Mouse (Mus musculus) intestine, embryonic 15.5 days (tissue): ENCODE measurements around the gene Wdr83. TPM values are rescaled to one million over a fixed set of nuclear protein-coding genes. Genes with fewer than 3 reads are reported as not detected.

Source experiments
- ATAC-seq: fragments of 200-750 bp; cut with Nextera tagmentation; 2 replicates; pipeline ENCODE4 v1.8.0; 2017; ENCODE audit warnings: moderate TSS enrichment, moderate library complexity
- H3K27ac ChIP-seq: fragments of 300-500 bp; sonication (generic); 2 replicates; pipeline ENCODE4 v1.5.1; 2015; ENCODE audit warnings: mild to moderate bottlenecking, inconsistent platforms
- H3K27me3 ChIP-seq: fragments of 300-500 bp; sonication (generic); replicated peaks from 2 replicates; pipeline ENCODE4 v1.6.1; 2015; ENCODE audit warnings: inconsistent platforms
- H3K36me3 ChIP-seq: fragments of 300-500 bp; sonication (generic); 2 replicates; pipeline ENCODE4 v1.6.1; 2015; ENCODE audit warnings: inconsistent platforms
- H3K4me1 ChIP-seq: fragments of 300-500 bp; sonication (generic); replicated peaks from 2 replicates; pipeline ENCODE4 v1.6.1; 2015; ENCODE audit warnings: inconsistent platforms
- H3K4me2 ChIP-seq: fragments of 300-500 bp; sonication (generic); replicated peaks from 2 replicates; pipeline ENCODE4 v1.6.1; 2015; ENCODE audit warnings: mild to moderate bottlenecking, inconsistent platforms
- H3K4me3 ChIP-seq: fragments of 300-500 bp; sonication (generic); replicated peaks from 2 replicates; pipeline ENCODE4 v1.5.1; 2015; ENCODE audit warnings: inconsistent platforms
- H3K9ac ChIP-seq: fragments of 300-500 bp; sonication (generic); 2 replicates; pipeline ENCODE4 v1.6.1; 2015; ENCODE audit warnings: inconsistent platforms
- H3K9me3 ChIP-seq: fragments of 300-500 bp; sonication (generic); 2 replicates; pipeline ENCODE4 v1.6.1; 2016; ENCODE audit warnings: inconsistent platforms
- WGBS: fragments of 180-500 bp; shearing (Covaris S2); methylation state at CpG from one replicate; pipeline ENCODE4 v1.1.7; 2015; 5-methylcytosine and 5-hydroxymethylcytosine counted together
- polyA plus RNA-seq: library from polyadenylated mRNA; unstranded; fragments of >200 nt; fragmentation: Nextera tagmentation; extraction: Ambion mirVana; gene quantifications from 2 replicates; pipeline ENCODE4 v1.2.1, GENCODE M21; 2015

Gene Wdr83
- polyA plus RNA-seq, 1 experiment from 2014 or later, result 35.7 TPM

GRCm38 (mm10) chr8:85057367-85057766, 23.7 kb downstream of the Wdr83 start:
- no peaks in the 10 kb centered on the region for H3K9me3 ChIP-seq
- no peak overlapping the region for H3K27ac ChIP-seq
- H3K4me2 ChIP-seq, result no peak overlapping the region
- no peak overlapping the region for H3K4me3 ChIP-seq
- WGBS, result 78% methylated on average over 7 of the region's 7 CpGs
- H3K36me3 ChIP-seq, result peaks cover 39% of the 10 kb centered on the region
- ATAC-seq, result no peak
- no peak overlapping the region for H3K9ac ChIP-seq
- H3K27me3 ChIP-seq, result no peaks in the 10 kb centered on the region
- H3K4me1 ChIP-seq, result 0 out of 2 replicates have a peak, but pooled peaks cover 11% of the 10 kb centered on the region

GRCm38 (mm10) chr8:85043619-85044018, 37.5 kb downstream of the Wdr83 start:
- H3K4me2 ChIP-seq, result no peak overlapping the region
- H3K9me3 ChIP-seq, result no peaks in the 10 kb centered on the region
- H3K27me3 ChIP-seq, result no peaks in the 10 kb centered on the region
- H3K9ac ChIP-seq, result no peak overlapping the region
- no peak for ATAC-seq
- no peak overlapping the region for H3K4me3 ChIP-seq
- 0 out of 2 replicates have a peak, but pooled peaks cover 6% of the 10 kb centered on the region for H3K4me1 ChIP-seq
- peaks cover 45% of the 10 kb centered on the region for H3K36me3 ChIP-seq
- H3K27ac ChIP-seq, result no peak overlapping the region
- 92% methylated on average over 6 of the region's 6 CpGs for WGBS

GRCm38 (mm10) chr8:85037681-85038531, 43.2 kb downstream of the Wdr83 start:
- ATAC-seq, result peak; percentile 27

DNA sequence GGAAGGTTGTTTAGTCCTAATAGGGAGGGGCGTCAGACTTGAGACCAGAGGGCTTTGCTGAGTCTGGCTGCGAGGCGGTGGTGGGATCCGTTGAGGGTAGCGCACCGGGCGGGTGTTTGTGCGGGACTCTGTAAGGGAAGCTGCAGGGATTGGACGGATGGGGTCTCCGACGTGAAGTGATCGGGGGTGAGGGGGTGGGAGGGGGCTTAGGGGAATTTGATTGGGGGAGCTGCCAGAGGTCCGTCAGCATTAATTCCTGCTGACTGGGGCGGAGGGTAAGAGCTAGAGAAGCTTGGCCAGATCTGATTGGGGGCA, 43.8 kb downstream of the Wdr83 start:
- Histone ChIP-seq H3K27ac (peak overlapping the region; percentile 100), H3K4me2 (peak overlapping the region; percentile 88), H3K9me3 (no peaks in the 10 kb centered on the region), H3K4me3 (peak overlapping the region; percentile 85), H3K36me3 (0 out of 2 replicates have a peak, but pooled peaks cover 8% of the 10 kb centered on the region), H3K27me3 (no peaks in the 10 kb centered on the region), H3K9ac (peak overlapping the region; percentile 94), H3K4me1 (peaks cover 13% of the 10 kb centered on the region; the same call in 1 of the 2 replicates)
- whole genome bisulfite sequencing, result under 1% methylated on average over 13 of the region's 14 CpGs
- ATAC-seq, result peak; percentile 37

More at GRCm38 (mm10) chr8:85037681-85038531, 43.2 kb downstream of the Wdr83 start:
- Histone ChIP-seq H3K4me3 (peak overlapping the region; percentile 85), H3K4me2 (peak overlapping the region; percentile 88), H3K27ac (peak overlapping the region; percentile 100), H3K4me1 (peaks cover 13% of the 10 kb centered on the region; the same call in 1 of the 2 replicates), H3K9me3 (no peaks in the 10 kb centered on the region), H3K27me3 (no peaks in the 10 kb centered on the region), H3K9ac (peak overlapping the region; percentile 94), H3K36me3 (0 out of 2 replicates have a peak, but pooled peaks cover 8% of the 10 kb centered on the region)
- WGBS, result under 1% methylated on average over 57 of the region's 57 CpGs

DNA sequence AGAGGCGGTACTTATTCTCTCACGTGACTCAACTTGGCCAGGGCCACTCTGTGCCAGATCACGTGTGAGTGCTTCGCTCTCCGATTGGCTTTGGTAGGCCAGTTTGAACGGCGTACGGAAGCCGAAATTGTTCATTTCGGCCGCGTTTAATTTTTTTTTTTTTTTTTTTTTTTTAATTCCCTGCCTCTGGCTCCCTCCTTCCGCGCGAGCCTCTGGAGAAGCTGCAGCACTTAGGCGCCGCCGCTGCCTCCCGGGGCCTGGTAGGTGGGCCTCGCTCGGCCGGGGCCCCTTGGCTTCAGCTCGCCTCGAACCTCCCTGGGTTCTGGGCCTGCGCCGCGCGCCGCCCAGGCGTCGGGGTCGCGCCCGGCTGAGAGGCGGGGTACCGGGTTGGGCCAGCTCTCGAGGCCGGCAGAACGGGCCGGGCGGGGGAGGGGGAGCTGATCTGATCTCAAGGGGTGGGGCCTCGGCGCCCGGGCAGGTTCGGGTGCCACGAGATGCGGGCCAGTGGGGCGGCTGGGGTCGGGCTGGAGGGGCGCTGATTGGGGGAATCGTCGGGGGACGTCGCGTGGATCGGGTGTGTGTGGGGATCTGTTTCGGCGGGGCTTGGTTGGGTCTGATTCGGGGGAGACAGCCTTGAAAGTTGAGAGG, 44.3 kb downstream of the Wdr83 start, which contains the start of gene Tnpo2:
TSS of gene Tnpo2 (plus strand) at position 198 of the 648 bp plus-strand sequence.
- Histone ChIP-seq H3K4me1 (peaks cover 13% of the 10 kb centered on the region; the same call in 1 of the 2 replicates), H3K36me3 (0 out of 2 replicates have a peak, but pooled peaks cover 8% of the 10 kb centered on the region), H3K27me3 (no peaks in the 10 kb centered on the region), H3K27ac (peak within 1 kb of the TSS; percentile 100), H3K4me2 (peak within 1 kb of the TSS; percentile 88), H3K4me3 (peak within 1 kb of the TSS; percentile 85), H3K9ac (peak within 1 kb of the TSS; percentile 94), H3K9me3 (no peaks in the 10 kb centered on the region)
- WGBS, result under 1% methylated on average over 58 of the region's 59 CpGs
- peak; percentile 93 for ATAC-seq

- Histone ChIP-seq H3K4me2 (peak overlapping the region; percentile 81), H3K9me3 (no peaks in the 10 kb centered on the region), H3K4me3 (peak overlapping the region; percentile 85), H3K9ac (peak overlapping the region; percentile 67), H3K36me3 (0 out of 2 replicates have a peak, but pooled peaks cover 8% of the 10 kb centered on the region), H3K27me3 (no peaks in the 10 kb centered on the region), H3K4me1 (peaks cover 13% of the 10 kb centered on the region; the same call in 1 of the 2 replicates), H3K27ac (peak overlapping the region; percentile 100)
- under 1% methylated on average over 9 of the region's 9 CpGs for WGBS
- ATAC-seq, result peak; percentile 29; the same call in 1 of the 2 replicates
These were observed 44.8 kb downstream of the Wdr83 start for GRCm38 (mm10) chr8:85036381-85036717.

- peak; percentile 16 for ATAC-seq
- 0 out of 2 replicates have a peak, but pooled peaks cover 8% of the 10 kb centered on the region for H3K36me3 ChIP-seq
- WGBS, result under 1% methylated on average over 15 of the region's 15 CpGs
- no peaks in the 10 kb centered on the region for H3K27me3 ChIP-seq
- H3K4me3 ChIP-seq, result peak overlapping the region; percentile 85
- H3K4me2 ChIP-seq, result peak overlapping the region; percentile 81
- peak overlapping the region; percentile 100 for H3K27ac ChIP-seq
- H3K4me1 ChIP-seq, result peaks cover 13% of the 10 kb centered on the region; the same call in 1 of the 2 replicates
- H3K9ac ChIP-seq, result peak overlapping the region; percentile 67
- no peaks in the 10 kb centered on the region for H3K9me3 ChIP-seq
These were observed 45.3 kb downstream of the Wdr83 start for GRCm38 (mm10) chr8:85035728-85036310.

GRCm38 (mm10) chr8:85035165-85035727, 45.9 kb downstream of the Wdr83 start:
- Histone ChIP-seq H3K27me3 (no peaks in the 10 kb centered on the region), H3K36me3 (peaks cover 7% of the 10 kb centered on the region; the same call in 1 of the 2 replicates), H3K4me2 (peak overlapping the region; percentile 81), H3K4me1 (peaks cover 13% of the 10 kb centered on the region; the same call in 1 of the 2 replicates), H3K9ac (peak overlapping the region; percentile 67), H3K4me3 (peak overlapping the region; percentile 85), H3K27ac (peak overlapping the region; percentile 100), H3K9me3 (no peaks in the 10 kb centered on the region)
- ATAC-seq, result no peak
- WGBS, result 4% methylated on average over 12 of the region's 12 CpGs

DNA sequence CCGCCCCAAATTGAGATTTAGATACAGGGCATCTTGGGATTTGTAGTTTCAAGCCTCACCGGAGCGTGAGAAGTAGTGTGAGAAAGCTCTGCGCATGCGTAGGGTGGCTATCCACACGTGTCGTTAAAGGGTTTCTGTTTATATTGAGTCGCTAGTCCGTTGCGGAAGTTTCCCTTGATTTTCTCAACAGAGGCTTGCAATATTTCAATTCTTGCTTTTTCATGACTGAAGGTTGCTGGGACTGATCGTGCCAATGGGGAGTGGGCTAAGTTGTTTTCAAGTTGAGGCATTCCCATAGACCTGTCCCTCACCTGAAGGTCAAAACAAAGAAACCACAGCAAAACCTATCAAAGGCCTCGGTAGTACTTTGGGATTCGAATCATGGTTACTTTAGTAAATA, 46.3 kb downstream of the Wdr83 start:
- 3% methylated on average over 13 of the region's 13 CpGs for WGBS
- Histone ChIP-seq H3K9me3 (no peaks in the 10 kb centered on the region), H3K27ac (peak overlapping the region; percentile 100), H3K4me3 (peak overlapping the region; percentile 85), H3K4me1 (peaks cover 10% of the 10 kb centered on the region; the same call in 1 of the 2 replicates), H3K4me2 (peak overlapping the region; percentile 81), H3K27me3 (no peaks in the 10 kb centered on the region), H3K9ac (0 out of 2 replicates have a peak overlapping the region, but pooled peaks have one; percentile 67), H3K36me3 (peaks cover 8% of the 10 kb centered on the region; the same call in 1 of the 2 replicates)
- no peak for ATAC-seq

DNA sequence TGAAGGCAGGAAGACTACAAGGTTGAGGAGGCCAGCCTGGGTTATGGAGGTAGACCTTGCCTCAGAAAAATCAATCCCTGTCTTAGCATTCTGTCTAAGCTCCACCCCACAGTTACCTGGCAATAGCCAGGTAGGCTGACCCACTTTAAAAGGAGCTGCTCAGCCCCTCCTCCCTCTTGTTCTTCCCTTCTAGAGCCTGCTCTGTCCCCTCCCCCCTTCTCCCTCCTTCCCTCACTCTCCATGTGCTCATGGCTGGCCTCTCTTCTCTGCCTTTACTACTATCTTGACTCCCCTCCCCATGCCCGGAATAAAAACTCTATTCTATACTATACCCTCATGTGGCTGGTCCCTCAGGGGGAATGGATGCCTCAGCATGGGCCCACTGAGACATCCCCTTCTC, 47.2 kb downstream of the Wdr83 start:
- WGBS, result 57% methylated on average over 1 of the region's 1 CpGs
- no peak for ATAC-seq
- H3K9ac ChIP-seq, result no peak overlapping the region
- no peak overlapping the region for H3K4me3 ChIP-seq
- H3K4me1 ChIP-seq, result peaks cover 11% of the 10 kb centered on the region
- H3K9me3 ChIP-seq, result no peaks in the 10 kb centered on the region
- H3K36me3 ChIP-seq, result peaks cover 12% of the 10 kb centered on the region; the same call in 1 of the 2 replicates
- H3K4me2 ChIP-seq, result no peak overlapping the region
- H3K27me3 ChIP-seq, result no peaks in the 10 kb centered on the region
- no peak overlapping the region for H3K27ac ChIP-seq

GRCm38 (mm10) chr8:85032622-85033311, 48.3 kb downstream of the Wdr83 start:
- WGBS, result 78% methylated on average over 4 of the region's 4 CpGs
- no peak overlapping the region for H3K9ac ChIP-seq
- H3K4me3 ChIP-seq, result no peak overlapping the region
- no peaks in the 10 kb centered on the region for H3K27me3 ChIP-seq
- H3K4me1 ChIP-seq, result peaks cover 20% of the 10 kb centered on the region
- no peak for ATAC-seq
- no peak overlapping the region for H3K27ac ChIP-seq
- H3K36me3 ChIP-seq, result peaks cover 12% of the 10 kb centered on the region; the same call in 1 of the 2 replicates
- H3K4me2 ChIP-seq, result no peak overlapping the region
- no peaks in the 10 kb centered on the region for H3K9me3 ChIP-seq
